Mouse (Mus musculus) MEL (cell line): ENCODE measurements at regions not wholly inside any gene's neighbourhood (a gene's known extent, or its start where the extent isn't known, plus 50 kb on each side); places are given as distances from the start of the nearest gene placed in this dataset.

Experiments
- EP300 ChIP-seq, 2 experiments: IDR thresholded peaks; 2 replicates each; pipeline ENCODE4 v1.6.1; 2011; ENCODE audit warnings: improper control_type of control experiment in 2 of 2, low read length in 2 of 2, low read depth in 1 of 2, mild to moderate bottlenecking in 1 of 2
- GABPA ChIP-seq: IDR thresholded peaks from 2 replicates; pipeline ENCODE4 v1.6.1; 2012; ENCODE audit warnings: low read depth, mild to moderate bottlenecking, inconsistent platforms, low read length, improper control_type of control experiment, moderate library complexity
- MAX ChIP-seq: IDR thresholded peaks from 2 replicates; pipeline ENCODE4 v1.6.1; 2011; ENCODE audit warnings: low read length, improper control_type of control experiment
- POLR2A ChIP-seq, 2 experiments: IDR thresholded peaks; 2 replicates each; pipeline ENCODE4 v1.6.1; 2011 to 2012; ENCODE audit warnings: low read length in 2 of 2, mild to moderate bottlenecking in 2 of 2, control low read depth in 1 of 2, improper control_type of control experiment in 1 of 2, low read depth in 1 of 2, moderate library complexity in 1 of 2; ENCODE audit not compliant: control insufficient read depth in 1 of 2, insufficient read depth in 1 of 2, poor library complexity in 1 of 2
- RCOR1 ChIP-seq: IDR thresholded peaks from 2 replicates; pipeline ENCODE4 v1.6.1; 2012; ENCODE audit warnings: low read depth, mild to moderate bottlenecking, inconsistent platforms, low read length, improper control_type of control experiment

DNA sequence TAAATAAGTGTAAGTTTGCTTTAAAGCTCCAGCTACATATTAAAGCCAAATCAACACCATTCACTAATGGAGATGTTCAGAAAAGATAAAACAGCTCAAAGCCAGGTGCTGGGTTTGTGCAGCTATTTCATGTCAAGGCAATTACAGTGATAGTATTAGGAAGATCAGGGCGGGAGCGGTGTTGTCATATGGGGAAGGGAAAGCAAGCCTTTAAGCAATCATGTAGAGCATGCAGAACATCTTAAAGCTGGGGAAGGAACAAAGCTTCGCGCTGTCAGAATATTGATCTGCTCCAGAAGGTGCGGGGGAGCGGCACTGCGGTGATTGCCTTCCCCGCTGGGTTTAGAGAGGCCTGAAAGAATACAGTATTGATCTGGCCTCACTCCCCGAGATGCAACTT, 724.9 kb downstream of the Nr2f2 start:
- TF ChIP-seq POLR2A (IDR thresholded peaks at IDR 0.05; ENCODE audit: control insufficient read depth in 1 of 2, insufficient read depth in 1 of 2, low read depth in 1 of 2, low read length in 2 of 2, poor library complexity in 1 of 2) (no peak), GABPA (no peak), MAX (no peak), RCOR1 (no peak), EP300 (IDR thresholded peaks at IDR 0.05; ENCODE audit: low read depth in 1 of 2, low read length in 2 of 2) (no peak)
